Mouse (Mus musculus) ES-Bruce4 (cell line): Measurements from ENCODE around the gene Wdr63.
"Not testable (repeated sequence)": the region's sequence is repeated elsewhere in the genome, so short reads cannot be mapped to it uniquely, and the experiment has no call there.

Experiments used
- CTCF ChIP-seq: IDR thresholded peaks from one replicate; pipeline ENCODE4 v1.8.1; 2011; ENCODE audit warnings: low read depth, low read length
- EP300 ChIP-seq: IDR thresholded peaks from 2 replicates; pipeline ENCODE4 v1.6.1; 2011; ENCODE audit warnings: low read depth, low read length; ENCODE audit not compliant: insufficient read depth
- POLR2A ChIP-seq: IDR thresholded peaks from one replicate; pipeline ENCODE4 v1.8.1; 2011; ENCODE audit warnings: low read length; ENCODE audit not compliant: insufficient read depth

- not testable (repeated sequence) for TF ChIP-seq CTCF, POLR2A, EP300
These were observed 111.4 kb downstream of the Wdr63 start for GRCm38 (mm10) chr3:145996539-145996938.
